Mouse (Mus musculus): ENCODE results near the gene Meig1.
"Not testable (repeated sequence)": the region's sequence is repeated elsewhere in the genome, so short reads cannot be mapped to it uniquely, and the experiment has no call there.

Gene Meig1

GRCm38 (mm10) chr2:3422548-3422947, at the start of gene Meig1:
Gene Meig1 (minus strand): TSS chr2:3422648.
- no peak for DNase-seq (ENCODE audit: low spot score)

DNA sequence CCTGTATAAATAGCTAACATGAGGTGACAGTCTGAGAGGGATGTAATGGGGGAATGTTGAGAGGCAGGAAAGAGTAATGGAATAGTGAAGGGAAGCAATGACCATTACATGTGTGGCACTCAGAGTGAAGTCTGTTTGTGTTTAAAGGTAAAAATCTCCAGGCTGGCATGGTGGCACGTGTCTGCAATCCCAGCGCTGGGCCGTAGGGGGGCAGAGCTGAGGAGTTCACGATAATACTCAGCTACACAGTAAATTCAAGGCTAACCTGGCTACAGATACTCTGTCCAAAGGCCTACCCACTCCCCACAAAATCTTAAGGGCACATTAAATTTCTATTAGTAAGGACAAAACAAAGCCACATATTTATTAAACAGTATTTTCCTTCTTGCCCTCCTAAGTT, 34.1 kb upstream of the Meig1 start:
- no peak for DNase-seq (ENCODE audit: low spot score)

GRCm38 (mm10) chr2:3453096-3453495, 30.6 kb upstream of the Meig1 start:
- DNase-seq (ENCODE audit: low spot score) = no peak

DNA sequence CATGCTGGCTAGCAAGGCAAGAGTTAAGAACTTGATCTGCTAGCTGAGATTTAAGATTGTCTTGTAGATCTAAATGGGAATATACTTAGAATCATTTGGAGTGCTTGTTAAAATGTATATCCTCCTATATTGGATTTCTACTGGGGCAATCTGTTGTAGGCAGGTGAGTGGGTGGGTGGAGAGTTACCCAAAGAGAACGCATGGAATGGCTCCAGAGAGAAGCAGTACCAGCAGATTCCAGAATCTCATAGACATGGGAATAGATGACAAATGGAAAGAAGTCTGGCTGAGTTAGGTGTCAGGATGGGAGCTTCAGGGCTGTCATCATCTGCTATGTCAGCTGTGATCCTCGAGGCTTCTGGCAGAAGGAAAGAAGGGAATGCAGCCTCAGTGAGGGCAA, 27.0 kb upstream of the Meig1 start:
- DNase-seq (ENCODE audit: low spot score) = no peak

- no peak for DNase-seq (ENCODE audit: low spot score)
These were observed 23.5 kb upstream of the Meig1 start for GRCm38 (mm10) chr2:3445984-3446383.

- no peak for DNase-seq (ENCODE audit: low spot score)
These were observed 21.8 kb upstream of the Meig1 start for GRCm38 (mm10) chr2:3444206-3444605.

DNA sequence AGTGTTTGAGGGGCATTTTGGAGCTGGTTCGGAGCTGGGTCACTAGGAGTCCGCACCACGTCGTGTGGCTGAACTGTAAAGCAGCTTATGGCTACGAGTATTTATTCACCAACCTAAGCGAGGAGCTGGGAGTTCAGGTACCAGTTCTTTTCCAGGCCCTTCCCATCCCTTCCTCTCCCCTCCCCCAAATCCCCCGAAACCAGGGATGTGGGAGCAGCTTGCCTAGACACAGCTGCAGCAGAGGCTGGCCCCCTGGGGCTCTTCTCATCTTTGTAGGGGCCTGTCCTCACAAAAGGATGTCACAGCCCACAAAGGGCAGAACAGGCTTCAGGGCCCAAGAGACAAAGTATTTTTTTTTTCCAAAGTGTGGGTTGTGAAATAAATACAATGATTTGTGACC, 15.5 kb upstream of the Meig1 start:
- DNase-seq (ENCODE audit: low spot score) = no peak

DNA sequence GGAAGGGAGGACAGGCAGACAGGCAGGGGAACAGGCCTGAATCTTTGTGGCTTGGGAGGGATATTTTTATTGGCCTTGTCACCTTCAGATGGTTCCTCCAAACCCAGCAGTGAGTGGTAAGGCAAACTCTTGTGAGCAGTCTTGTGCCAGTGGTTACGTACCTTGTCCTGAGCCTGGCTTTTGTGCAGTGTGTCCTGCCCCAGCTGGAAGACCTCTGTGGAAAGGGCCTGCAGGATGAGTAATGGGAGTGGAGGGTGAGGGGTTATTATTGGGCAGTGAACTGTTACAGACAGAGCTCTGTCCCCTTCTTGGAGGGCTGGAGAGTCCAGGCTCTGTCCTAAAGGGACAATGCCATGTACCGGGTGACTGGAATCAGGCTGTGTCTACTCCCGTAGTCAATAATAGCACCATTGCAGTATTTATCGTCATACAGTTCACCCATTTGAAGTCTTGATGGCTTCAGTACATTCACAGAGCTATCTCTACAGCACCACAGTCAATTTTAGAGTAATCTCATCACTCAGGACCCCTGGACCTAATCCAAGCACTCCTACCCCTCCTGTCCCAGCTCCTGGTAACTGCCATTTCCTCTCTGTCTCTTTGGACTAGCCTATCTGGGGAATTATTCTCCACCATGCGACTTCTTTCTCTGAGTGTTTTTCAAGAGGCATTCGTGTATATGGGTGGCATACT, 13.1 kb upstream of the Meig1 start:
- DNase-seq (ENCODE audit: low spot score) = no peak

GRCm38 (mm10) chr2:3430956-3431355, 8.5 kb upstream of the Meig1 start:
- DNase-seq (ENCODE audit: low spot score) = no peak

- DNase-seq (ENCODE audit: low spot score) = no peak
These were observed 2.1 kb upstream of the Meig1 start for GRCm38 (mm10) chr2:3424579-3424910.

DNA sequence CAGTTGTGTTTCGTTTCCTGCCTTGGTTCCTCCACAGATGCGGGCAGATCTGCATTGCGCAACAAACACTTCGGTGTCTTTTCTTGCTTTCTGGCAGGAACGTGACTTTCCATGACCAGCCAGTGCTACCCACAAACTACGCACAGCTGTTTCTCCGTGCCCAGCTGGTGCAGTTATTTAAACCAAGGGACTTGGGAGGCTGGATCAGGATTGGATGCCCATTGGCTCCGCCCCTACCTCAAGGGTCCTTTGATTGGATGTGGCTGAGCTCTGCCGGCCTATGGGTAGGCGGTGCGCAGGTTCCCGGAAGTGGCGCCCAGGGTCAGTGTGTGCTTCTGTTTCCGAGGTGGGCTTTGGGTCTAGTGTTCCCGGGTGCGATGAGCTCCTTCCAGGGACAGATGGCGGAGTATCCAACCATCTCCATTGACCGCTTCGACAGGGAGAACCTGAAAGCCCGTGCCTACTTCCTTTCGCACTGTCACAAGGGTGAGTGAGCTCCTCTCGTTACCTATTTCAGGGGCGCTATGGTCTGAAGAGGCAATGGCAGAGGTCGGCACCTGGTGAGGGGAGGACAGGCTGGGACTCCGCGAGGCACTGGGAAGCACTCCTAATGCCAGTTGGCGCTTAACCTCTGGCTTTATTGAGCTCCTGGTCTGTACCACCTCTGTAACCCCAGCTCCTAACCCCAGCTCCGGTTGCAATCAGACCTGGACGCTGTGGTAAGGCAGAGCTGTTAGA, 1.6 kb upstream of the Meig1 start, which contains the start of gene Dclre1c:
Gene Dclre1c (plus strand): TSS at position 291 of the 738 bp plus-strand sequence.
- peak; percentile 93 for DNase-seq (ENCODE audit: low spot score)

GRCm38 (mm10) chr2:3420157-3420556, 2.3 kb downstream of the Meig1 start:
- no peak for DNase-seq (ENCODE audit: low spot score)

GRCm38 (mm10) chr2:3418883-3419431, 3.5 kb downstream of the Meig1 start:
- DNase-seq (ENCODE audit: low spot score) = peak; percentile 89

- no peak for DNase-seq (ENCODE audit: low spot score)
These were observed 6.8 kb downstream of the Meig1 start for GRCm38 (mm10) chr2:3415676-3416075.

DNA sequence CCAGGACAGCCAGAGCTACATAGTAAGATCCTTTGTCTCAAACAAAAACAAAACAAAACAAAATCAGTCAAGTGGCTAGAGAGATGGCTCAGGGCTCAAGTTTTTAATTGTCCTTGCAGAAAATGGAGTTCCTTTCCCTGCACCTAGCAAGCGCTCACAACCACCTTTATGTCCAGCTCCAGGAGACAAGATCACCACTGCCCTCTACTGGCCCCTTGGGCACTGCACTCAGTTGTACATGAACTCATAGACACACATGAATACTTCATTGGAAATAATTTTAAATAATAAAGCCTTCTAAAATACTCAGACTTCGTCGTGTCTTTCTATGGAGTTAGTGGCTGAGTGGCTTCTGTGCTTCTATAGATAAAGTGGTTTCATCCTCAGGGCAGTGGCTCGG, 8.2 kb downstream of the Meig1 start:
- DNase-seq (ENCODE audit: low spot score) = peak; percentile 60

GRCm38 (mm10) chr2:3407756-3408155, 14.7 kb downstream of the Meig1 start:
- no peak for DNase-seq (ENCODE audit: low spot score)

- DNase-seq (ENCODE audit: low spot score) = no peak
These were observed 16.5 kb downstream of the Meig1 start for GRCm38 (mm10) chr2:3405981-3406380.

GRCm38 (mm10) chr2:3397110-3397509, 25.3 kb downstream of the Meig1 start, which contains the start of gene Olah:
Gene Olah (minus strand): TSS chr2:3397210.
- DNase-seq (ENCODE audit: low spot score) = not testable (repeated sequence)

DNA sequence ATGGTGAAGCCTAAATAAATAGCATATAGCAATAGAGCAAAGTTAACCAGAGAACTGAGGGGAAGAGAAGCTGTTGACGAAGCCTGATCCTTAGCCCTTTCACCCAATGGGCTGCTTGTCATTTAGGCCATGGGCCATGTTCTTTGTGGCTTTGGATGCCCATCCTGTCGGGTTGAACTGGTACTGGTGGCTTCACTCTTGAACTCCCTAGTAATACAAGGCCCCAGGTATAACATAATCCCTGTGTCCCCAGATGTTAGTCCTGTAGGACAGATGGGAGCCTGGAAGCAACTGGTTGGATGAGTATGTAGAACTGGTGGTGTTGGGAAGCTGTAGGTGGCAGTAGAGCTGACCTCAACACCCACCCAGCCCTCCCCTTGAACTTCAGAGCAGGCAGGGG, 30.5 kb downstream of the Meig1 start:
- no peak for DNase-seq (ENCODE audit: low spot score)

DNA sequence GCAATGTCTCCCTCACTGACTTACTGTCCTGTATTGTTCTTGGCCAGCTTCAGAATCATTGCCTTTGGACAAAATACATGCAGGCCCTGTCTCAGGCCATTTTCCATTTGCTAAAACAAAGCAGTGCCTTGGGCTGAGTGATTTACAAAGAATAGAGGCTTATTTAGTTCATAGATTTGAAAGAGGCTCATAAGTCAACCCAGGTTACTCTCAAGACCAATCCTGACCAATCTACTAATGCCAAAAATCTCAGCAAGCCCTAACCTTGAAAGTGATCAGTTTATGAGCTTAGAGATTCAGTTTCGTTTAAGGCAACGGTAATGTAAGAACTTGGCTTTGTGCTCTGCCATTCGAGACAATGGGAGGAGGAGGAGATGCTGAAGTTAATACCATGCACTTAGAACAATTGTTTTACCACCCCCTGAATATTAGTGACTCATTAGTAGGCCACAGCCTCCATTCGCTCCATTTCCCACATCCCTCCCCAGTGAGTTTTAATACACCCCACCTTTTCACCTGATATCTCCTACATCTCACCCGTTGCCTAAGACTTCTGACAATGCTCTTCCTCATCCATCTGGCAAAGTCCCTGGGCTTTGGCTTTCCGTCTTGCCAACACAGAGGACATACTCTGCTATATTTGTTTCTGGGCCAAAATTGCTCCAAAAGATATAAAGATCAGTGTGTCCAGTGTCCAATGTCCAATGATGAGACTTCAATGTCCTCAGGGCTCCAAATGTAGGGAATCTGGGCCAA, 35.2 kb downstream of the Meig1 start:
- DNase-seq (ENCODE audit: low spot score) = no peak

GRCm38 (mm10) chr2:3365127-3365526, 57.3 kb downstream of the Meig1 start:
- no peak for DNase-seq (ENCODE audit: low spot score)

DNA sequence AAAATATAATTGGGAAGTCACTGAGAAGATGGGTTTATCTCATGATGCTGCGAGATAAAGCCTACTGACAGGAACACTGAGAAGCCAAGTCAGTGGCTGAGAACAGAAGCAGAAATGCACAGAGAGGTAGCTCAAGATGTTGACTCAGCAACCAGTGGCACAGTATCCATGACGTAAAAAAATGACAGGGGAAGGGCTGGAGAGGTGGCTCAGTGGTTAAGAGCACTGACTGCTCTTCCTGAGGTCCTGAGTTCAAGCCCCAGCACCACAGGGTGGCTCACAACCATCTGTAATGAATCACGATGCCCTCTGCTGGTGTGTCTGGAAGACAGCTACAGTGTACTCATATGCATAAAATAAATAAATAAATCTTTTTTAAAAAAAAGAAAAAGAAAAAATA, 61.4 kb downstream of the Meig1 start:
- no peak for DNase-seq (ENCODE audit: low spot score)
